Mouse (Mus musculus): ENCODE measurements around the gene Sdc1.

GRCm38 (mm10) chr12:8804934-8805722, 34.0 kb downstream of the Sdc1 start:
- TF ChIP-seq CTCF (conservative IDR thresholded peaks at IDR 0.05; ENCODE audit: low read length) (no peak), NANOG (IDR thresholded peaks at IDR 0.05; ENCODE audit: borderline replicate concordance, low read length) (no peak), POU5F1 (IDR thresholded peaks at IDR 0.05; ENCODE audit: borderline replicate concordance, low read length) (no peak)
